Mouse (Mus musculus): ENCODE data around the gene Galr2.
A peak's percentile ranks its signal among the peaks of the same experiment; 100 is the strongest.
"Not testable (repeated sequence)": the region's sequence is repeated elsewhere in the genome, so short reads cannot be mapped to it uniquely, and the experiment has no call there.

The Galr2 gene

DNA sequence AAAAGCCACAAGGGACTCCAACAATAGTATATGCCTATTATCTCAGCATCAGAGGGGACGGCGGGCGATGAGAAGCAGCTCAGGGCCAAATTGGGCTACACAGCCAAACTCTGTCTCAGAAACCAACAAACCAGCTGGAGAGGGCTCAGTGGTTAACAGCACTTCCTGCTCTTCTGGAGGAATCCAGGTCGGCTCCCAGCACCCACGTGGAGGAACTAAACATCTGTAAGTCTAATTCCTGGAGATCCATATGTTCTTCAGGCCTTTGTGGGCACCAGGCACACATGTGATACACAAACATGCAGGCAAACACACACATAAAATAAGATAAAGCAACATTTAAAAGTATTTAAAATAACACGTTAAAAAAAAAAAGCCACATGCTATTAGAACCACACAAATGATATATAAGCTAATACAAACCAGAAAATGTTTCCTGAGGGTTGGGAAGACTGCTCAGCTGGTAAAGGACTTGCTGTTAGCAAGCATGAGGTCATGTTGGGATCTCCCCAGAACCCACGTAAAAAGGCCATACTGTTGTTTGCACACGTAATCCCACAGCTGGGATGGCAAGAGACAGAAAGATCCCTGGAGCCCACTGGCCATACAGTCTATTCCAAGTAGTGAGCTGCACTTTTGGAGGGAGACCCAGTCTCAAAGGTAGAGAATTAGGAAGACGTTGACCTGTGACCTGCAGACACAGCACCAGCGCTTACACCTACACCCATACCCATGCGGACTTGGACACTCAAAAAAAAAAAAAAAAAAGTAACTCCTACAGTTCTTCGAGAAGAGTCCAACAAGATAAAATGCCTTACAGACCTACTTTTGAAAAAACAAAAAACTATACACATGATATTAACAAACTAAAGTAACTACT is 7.9 kb upstream of the Galr2 start:
- DNase-seq (ENCODE audit: low read depth), result no peak

DNA sequence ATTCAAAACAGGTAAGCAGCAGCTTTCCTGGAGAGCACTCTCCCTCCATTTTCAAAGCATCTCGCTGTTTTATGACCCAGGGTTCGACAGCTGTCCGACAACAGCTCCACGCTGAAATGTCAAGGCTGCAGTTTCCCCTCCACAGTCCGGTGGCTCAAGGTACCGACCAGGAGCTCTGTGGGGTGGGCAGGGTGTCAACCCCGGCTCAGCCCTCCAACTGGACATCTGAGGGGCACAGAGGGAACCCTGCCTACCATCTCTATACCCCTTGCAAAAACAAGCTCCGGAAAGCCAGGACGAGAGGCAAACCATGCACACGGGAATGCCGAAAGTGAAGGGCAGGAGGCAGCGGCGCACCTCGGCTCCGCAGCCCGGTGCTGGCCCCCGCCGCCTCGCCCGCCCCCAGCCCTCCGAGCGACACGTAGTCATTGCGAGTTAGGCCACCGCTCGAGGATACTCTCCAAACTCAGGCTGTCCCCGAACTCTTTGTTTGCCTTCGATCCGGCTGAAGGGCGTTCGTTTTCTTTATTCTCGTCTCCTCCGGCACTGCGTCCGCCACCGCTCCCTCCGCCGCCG is 7.2 kb upstream of the Galr2 start:
- no peak for DNase-seq (ENCODE audit: low read depth)

DNA sequence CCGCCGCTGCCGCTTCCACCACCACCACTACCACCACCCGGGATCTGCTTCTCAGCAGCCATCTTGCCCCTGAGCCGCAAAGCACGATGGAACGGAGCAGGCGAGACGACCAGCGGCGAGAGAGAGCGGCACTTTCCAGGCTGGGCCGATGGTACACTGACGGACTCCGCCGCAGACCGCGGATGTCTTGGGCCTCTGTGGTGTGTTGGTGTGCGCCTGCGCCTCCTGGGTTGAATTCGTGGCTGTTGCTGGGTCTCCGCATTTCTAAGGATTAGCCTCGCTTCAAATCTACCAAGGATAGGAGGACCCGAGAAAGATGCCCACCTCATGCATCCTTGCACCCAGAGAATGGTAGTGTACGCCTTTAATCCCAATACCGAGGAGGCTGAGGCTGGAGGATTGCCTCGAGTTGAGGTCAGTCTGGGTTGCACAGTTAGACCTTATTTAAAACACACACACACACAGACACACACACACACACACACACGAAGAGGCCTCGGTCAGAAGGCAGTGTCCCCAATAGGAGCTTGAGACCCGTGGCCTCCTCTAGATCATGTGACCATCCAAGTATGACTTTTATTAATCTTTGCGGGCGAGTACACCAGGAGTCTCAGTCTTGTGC is 6.6 kb upstream of the Galr2 start, which contains the start of gene Srp68:
Srp68 (minus strand) TSS at position 173 of the 622 bp plus-strand sequence.
- DNase-seq (ENCODE audit: low read depth), result peak; percentile 85

DNA sequence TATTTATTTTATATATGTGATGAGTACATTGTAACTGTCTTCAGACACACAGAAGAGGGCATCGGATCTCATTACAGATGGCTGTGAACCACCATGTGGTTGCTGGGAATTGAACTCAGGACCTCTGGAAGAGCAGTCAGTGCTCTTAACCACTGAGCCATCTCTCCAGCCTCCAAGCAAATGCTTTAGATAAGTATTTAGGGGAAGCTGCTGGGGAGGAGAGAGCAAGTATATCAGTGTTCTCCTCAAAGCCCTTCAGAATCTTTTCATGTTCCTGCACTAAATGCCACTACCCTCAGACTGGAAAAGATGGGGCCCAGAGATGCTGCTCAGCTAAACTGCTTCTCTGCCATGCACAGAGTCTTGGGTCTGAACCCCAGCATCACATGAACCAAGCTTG is 3.6 kb upstream of the Galr2 start:
- DNase-seq (ENCODE audit: low read depth), result not testable (repeated sequence)

DNA sequence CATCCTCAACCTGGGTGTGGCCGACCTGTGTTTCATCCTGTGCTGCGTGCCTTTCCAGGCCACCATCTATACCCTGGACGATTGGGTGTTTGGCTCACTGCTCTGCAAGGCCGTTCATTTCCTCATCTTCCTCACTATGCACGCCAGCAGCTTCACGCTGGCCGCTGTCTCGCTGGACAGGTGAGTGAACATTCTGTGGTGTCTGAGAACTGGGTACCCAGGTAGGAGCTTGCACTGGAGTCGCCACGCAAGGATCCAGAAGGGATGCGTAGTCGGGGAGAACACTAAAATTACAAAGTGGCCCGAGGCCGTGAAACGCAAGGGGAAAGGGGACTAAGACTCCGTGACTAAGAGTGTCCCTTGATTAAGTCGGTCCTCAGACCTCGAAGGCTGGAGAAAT is 932 bp downstream of the Galr2 start:
- no peak for DNase-seq (ENCODE audit: low read depth)

DNA sequence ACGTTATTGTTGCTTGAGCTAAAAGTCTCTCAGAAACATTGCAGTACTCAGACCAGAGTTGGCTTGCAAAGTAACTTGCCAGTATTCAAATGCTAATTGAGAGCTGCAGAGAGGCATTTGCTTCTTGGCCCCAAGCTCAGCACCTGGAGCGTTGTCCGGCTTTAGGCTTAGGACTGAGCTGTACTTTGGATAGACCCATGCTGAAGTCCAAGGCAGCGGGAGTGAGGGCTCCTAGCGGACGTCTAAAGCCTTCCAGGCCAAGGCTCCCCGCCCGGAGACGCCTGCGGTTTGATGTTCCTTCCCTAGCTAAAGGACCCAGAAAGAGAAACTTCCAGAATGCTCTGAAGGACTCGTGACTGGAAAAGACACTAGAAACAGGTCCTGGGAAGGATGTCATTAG is 1.4 kb downstream of the Galr2 start:
- no peak for DNase-seq (ENCODE audit: low read depth)

DNA sequence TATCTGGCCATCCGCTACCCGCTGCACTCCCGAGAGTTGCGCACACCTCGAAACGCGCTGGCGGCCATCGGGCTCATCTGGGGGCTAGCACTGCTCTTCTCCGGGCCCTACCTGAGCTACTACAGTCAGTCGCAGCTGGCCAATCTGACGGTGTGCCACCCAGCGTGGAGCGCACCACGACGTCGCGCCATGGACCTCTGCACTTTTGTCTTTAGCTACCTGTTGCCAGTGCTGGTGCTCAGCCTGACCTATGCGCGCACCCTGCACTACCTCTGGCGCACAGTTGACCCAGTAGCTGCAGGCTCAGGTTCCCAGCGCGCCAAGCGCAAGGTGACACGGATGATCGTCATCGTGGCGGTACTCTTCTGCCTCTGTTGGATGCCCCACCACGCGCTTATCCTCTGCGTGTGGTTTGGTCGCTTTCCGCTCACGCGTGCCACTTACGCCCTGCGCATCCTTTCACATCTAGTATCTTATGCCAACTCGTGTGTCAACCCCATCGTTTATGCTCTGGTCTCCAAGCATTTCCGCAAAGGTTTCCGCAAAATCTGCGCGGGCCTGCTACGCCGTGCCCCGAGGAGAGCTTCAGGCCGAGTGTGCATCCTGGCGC is 2.3 kb downstream of the Galr2 start:
- DNase-seq (ENCODE audit: low read depth), result no peak

DNA sequence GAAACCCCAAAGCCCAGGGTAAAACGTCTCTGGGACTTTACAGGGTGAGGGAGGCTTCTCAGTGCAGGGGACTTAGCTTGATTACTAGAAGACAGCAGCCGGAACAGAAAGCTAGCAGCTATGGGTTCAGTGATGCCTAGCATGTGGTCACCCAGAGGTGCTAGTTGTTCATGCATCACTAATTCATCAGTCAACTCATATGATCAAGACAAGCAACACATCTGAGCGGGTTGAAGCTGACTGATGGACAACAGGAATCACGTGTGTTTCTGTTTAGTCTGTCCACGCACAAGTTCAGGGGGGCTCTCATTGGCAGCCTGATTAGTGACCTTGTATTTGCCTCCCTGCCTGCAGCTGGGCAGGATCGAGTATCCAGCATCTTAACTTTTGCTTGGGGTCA is 3.2 kb downstream of the Galr2 start:
- DNase-seq (ENCODE audit: low read depth), result no peak

DNA sequence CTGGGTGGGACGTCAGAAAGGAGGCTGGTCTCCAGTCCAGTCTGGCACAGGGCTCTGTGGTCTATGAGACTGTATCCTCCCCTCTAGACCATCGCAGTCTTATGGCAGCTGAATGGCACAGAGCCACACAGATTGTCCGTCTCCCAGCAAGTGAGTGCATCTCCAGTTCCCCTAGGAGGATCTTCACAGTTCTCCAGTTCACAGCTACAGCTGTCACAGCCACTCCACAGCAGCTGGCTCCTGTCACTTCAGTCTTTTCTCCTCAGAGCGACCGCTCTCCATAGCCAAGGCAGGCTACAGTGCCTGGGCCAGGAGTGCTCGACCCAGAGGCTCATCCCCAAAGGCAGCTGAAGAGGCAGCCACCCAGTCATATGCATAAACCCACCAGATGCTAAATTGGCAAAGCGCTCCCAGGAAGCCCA is 5.0 kb downstream of the Galr2 start:
- DNase-seq (ENCODE audit: low read depth), result no peak

DNA sequence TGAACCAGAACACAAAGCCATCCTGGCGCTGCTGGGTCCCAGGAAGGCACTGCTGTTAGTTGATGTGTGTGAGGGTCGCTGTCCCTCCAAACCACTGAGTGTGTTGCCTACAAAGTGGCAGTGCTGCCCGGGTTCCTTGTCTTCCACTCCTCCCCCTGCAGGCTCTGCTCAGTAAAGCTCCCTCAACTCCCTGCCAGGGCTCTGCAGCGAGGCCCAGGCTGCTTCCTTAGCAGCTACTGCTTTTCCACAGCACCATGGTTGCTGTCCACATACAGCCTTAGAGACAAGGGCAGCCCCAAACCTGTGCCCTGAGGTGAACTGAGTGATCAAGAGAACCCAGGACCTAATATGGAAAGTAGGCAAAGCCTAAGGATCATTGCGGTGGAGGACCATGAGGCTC is 6.6 kb downstream of the Galr2 start:
- no peak for DNase-seq (ENCODE audit: low read depth)

DNA sequence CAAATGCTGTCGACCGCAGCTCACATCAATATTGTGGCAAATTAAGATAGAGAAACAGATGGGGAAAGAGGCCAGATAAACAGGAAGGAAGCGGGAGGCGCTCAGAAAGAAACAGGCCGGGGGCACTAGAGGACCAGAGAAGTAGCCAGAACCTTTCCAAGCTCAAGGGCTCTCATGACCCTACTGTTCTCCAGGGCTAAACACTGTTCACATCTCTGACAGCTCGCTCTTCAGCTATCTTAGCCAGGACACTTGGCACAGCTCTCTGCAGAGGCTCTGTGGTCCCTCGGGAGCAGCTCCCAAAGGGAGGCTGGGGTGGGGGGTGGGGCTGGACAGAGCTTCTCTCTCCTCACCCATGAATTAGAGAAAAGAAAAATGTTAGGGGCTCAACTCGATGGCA is 9.8 kb downstream of the Galr2 start:
- no peak for DNase-seq (ENCODE audit: low read depth)

DNA sequence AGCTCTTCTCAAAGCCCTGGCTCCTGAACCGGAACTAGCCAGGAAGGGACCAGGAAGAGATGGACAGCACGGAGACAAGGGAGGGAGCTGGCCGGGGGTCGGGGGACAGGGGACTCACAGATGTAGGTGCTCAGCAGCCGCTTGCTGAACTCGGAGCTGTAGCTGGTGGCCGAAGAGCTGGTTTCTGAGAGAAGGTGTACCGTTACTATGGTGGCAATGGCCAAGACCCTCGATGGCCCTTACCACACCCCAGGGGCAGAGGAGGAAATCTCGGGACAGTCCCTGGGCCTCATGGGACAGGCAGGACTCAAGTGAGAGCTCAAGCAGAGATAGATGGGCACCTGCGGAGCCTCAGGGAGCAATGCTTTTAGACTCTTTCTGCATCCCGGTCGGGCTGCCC is 11.7 kb downstream of the Galr2 start:
- DNase-seq (ENCODE audit: low read depth), result no peak

DNA sequence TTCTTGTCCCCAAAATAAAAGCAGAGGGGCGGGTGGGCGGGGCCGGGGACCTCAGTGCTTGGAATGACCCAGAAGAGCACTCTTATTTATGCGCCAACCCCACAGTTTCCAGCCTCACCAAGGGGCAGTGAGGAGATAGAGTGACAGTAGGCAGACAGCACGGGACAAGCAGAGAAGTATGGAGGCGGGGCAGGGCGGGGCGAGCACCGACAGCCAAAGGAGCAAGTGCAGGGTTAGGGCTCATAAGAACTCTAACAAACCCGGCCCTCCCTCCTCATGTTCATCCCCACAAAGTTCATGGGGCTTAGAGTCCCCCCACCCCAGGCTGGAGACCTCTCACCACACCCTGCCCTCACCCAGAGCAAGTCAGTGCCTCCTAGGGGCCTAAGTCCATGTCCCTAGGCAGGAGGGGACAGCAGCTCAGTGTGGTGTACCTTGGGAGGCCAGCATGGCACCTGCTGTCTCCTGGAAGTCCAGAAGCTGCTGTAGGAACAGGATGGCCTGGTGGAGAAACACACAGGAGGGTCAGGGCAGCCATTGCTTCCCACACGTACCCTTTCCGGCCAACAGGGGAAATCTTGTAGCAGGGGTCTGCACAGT is 12.9 kb downstream of the Galr2 start:
- no peak for DNase-seq (ENCODE audit: low read depth)

DNA sequence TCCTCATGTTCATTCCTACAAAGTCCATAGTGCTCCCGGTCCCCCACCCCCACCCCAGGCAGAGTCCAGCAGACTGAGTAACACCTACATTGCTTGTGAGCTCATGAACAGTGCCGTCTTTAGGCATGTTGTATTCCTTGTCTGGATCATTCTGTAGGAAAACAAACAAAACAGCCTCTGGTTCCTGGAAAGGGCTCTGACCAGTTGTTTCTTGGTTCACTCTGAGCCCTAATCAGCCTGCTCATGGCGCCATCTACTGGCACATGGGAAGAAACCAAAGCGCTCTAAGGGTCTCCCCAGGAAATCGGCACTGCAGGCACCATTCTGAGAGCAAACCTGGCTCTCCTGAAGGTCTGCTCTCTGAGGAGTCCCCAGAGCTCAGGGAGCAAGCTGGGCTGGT is 13.6 kb downstream of the Galr2 start:
- peak; percentile 74 for DNase-seq (ENCODE audit: low read depth)

DNA sequence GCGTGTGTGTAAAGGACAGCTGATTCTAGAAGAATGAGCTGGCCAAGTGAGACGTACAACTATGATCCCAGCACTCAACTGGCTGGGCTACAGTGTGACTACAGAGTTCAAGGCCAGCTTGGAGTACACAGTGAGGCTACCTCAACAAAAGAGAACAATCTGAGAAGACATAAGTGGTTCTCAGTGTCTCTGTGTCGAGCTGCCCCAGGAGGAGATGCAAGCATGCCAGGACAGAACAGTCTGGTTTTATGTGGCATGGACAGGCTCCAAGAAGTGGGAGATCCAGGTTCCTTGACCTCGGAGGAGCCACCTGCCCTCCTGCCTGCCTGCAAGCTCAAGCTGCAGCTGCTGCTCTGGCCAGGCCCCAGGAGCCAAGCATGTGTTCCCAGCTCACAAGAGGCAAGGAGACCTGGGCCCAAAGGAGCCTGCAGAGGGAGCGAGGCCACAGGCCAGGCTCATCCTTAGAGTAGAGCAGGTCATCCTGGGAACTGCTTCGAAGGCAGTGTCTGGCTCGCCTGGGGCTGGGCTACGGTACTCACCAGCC is 15.5 kb downstream of the Galr2 start:
- no peak for DNase-seq (ENCODE audit: low read depth)

DNA sequence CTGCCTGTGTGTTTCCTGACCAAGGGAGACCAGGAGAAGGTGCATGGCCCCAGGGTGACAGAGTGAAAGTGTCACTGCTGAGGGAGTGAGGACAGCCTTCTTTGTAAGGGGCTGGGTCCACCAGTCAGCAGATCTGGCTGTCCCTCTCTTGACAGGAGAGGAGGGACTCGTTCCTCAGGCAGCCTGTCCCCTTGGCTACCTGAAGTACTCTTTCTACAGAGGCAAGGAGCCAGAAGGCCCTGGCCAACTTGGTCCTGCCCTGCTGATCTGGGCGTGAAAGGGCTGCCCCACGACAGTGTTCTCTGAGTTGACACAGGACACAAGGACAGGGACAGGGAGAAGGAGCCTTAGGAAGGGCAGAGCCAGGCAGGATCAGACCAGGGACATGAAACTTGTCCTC is 16.3 kb downstream of the Galr2 start:
- no peak for DNase-seq (ENCODE audit: low read depth)

DNA sequence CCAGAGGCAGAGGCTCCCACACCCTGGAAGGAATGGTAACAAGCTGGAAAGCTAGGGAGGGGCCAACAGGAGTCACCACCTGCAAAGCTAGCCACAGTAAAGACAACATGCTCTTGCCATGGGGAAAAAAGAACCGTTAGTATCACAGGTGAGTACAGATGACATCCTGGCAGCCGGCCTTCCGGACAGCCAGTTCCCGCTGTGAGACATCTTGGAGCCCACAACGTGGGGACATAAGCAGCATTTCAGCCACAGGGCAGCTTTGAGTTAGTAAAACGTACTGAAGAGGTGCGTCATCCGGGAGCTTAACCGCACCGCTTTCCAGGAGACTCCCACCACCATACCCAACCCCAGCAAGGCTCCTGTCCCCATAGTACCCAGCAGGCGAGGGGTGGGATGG is 17.5 kb downstream of the Galr2 start:
- DNase-seq (ENCODE audit: low read depth), result no peak

DNA sequence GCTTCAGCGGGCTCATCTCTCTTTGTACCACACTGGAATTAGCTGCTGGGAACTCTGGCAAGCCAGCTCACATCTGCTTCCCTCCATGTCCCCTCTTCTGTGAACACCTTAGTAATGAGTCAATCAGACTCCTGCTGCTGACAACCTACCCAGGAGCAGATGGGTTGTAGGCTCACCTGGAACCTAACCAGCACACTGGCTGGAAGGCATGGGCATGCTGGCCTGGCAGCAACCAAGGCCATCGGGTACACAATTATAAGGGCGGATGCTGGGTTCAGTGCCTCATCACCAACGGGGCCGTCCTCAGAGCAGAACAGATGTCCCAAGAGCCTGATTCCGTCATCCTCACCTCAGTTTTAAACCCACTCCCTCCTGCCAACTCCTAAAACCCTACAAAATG is 17.9 kb downstream of the Galr2 start:
- DNase-seq (ENCODE audit: low read depth), result no peak

DNA sequence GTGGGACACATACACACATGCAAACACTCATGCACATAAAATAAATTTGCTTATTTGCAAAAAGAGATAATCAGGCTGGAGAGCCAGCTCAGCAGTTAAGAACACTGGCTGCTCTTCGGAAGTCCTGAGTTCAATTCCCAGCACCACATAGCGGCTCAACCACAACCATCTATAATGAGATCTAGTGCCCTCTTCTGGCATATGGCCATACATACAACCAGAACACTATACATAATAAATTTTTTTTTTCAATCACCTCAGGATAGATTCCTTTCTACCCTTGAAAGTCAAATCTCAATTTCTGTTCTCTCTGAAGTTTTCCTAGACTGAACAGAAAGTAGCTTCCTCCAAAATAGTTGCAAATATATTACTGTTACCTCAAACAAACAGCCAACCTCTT is 24.7 kb downstream of the Galr2 start:
- DNase-seq (ENCODE audit: low read depth), result no peak

DNA sequence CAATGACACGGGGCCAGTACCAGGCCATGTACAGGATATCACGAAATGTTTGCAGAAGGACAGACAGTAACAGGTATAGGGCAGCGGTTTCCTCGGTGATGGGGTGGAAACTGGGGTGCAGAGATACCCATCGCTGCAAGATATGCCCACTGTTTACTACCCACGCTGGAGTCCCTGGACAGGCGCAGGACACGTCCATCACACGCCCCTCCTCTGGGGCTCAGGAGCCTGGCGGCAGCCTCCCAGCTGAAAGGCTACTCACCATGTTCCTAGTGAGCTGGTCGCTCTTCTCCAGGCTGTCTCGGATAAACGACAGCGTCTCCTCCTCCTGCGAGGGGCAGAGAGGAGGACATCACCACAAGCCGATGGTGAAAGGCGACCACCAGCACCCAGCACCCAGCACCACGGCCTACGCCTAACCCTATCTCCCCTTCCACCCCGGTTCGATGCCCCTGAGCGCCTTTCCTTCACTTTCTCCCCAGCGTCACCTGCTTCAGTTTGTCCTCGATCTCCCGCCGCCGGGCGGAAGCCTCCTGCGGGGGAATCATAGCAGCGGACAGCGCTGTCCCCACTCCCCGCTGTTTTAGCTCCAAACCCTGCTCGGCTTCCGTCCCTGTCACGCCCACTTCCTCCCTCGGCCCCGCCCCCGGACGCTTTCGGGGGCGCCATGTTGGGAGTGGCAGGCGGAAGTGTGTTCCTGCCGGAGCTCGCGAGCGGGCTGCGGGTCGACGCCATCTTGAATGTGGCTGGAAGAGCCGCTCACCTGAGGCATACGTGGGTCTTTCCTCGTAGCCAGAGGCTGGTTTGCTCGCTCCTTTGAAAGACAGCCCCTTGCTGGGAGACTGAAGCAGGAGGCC is 25.6 kb downstream of the Galr2 start:
- DNase-seq (ENCODE audit: low read depth), result peak; percentile 96

DNA sequence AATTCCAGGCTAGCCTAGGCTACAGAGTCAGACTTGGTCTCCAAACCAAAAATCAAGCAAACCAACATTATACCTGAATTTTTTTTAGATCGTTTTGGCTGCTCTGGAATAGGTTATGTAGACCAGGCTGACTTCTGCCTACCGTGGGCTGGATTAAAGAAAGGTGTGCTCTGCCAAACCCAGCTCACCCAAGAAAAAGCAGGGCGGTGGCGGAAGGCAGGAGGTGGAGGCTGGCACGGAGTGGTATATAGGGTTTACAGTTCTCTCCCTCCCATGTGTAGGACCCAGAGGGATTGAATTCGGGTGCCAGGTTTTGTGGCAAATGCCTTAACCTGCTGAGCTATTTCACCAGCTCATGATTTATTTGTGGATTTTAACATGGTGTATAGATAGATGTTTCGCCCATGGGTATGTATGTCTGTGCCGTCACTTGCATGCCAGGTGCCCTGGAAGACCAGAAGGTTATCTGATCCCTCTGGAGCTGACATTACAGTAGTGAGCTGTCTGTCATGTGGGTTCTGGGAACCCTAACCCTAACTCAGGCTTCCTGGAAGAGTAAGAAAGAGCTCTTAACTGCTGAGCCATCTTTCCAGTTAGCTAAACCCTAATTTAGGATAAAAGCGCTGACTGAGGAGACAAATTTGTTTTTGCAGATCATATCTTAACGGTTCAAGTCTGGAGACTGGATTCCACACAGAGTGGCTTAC is 26.4 kb downstream of the Galr2 start, which contains the start of gene Exoc7:
Exoc7 (minus strand) TSS at position 215 of the 707 bp plus-strand sequence.
- no peak for DNase-seq (ENCODE audit: low read depth)

Data from c-Kit-positive CD71-negative TER-119-negative erythroid progenitor cells, embryonic 14.5 days (primary cell).